Mouse (Mus musculus) left cerebral cortex, postnatal 4 days (tissue): Measurements from ENCODE around the gene Gm13305. TPM values are rescaled to one million over a fixed set of nuclear protein-coding genes. Genes with fewer than 3 reads are reported as not detected.
"Not testable (repeated sequence)": the region's sequence is repeated elsewhere in the genome, so short reads cannot be mapped to it uniquely, and the experiment has no call there.

Experiments
- DNase-seq: peaks from one replicate; pipeline ENCODE4 v3.0.0-alpha.2; 2022
- intact Hi-C: fragments of 180-260 bp; cut with DNase I; formaldehyde crosslinking; loops from one replicate; pipeline ENCODE4 v1.15.1; 2025
- total RNA-seq, 2 experiments: library from RNA; stranded (reverse); gene quantifications; 2 replicates each; pipeline ENCODE4 v1.2.3; 2021

Gene Gm13305
- 1 to 10 TPM in 1 of 2 experiments, under 1 TPM in 1; 0.72 to 1.1 TPM for total RNA-seq

DNA sequence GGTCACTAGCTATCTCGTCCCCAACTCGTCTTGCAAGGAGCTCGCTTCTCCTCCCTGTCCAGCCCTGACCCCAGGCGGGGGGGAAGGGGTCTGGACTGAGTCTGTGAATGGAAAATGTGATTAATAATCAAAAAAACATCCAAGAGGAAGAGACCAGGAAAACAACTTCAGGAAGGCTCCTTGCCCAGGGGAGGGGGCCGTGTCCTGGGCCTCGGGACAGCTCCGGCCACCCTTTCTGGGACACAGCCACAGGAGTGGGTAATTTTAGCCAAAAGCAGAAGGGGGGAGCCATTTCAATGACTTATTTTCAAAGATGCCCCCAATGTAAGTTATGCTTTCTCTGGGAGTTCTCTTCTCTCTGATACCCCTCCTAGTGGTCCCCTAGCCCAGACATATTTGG lies at the start of gene Gm13305:
Gene Gm13305 (minus strand): TSS at position 101 of the 400 bp plus-strand sequence.
- intact Hi-C loops, DNase-seq: not testable (repeated sequence)

DNA sequence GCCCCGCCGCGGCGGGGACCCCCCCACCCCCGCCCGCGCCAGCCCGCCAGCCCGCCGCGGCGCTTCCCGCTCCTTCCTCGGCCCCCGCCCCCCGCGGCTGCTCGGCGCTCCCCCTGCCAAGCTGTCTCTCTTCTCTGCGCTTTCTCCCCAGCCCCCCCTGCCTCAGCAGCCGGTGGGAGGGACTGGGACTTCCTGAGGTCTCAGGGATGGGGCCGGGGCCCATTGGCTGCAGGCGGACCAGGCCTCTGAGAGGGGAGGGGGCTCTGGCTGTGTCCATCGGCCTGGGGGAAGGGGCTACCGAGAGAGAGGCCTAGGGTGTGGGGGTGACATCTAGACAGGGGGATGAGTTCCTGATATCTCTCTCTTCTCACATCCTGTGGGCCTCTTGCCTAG lies 16.6 kb upstream of the Gm13305 start:
- intact Hi-C loops, DNase-seq: not testable (repeated sequence)

DNA sequence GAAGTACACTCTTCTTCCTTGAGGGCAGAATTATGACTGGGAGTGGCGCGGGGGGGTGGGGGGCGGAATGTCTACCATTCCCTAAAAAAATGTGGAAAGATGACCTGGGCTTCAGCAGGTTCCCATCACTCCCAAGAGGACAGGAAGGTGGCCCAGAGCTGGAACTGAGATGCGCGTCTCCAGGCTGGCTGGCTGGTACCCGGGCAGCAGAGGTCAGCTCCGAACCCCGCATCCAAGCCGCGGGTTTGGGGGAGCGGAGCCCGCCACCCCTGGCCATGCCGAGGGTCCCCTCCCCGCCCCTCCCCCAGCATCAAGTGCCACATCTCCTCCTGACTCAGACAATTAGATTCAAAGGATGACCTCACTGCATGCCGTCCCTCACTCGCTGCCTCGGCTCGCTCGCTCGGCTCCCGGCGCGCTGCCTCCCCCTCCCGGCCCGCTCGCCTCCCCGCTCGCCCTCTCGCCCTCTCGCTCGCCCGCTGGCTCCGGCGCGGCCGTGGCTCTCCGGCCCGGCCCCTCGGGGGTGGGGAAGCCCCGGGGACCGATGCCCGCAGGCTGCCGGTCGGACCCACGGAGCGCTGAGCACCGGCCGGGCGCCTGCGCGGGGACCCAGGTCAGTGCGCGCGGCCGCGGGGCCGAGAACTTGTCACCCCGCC lies 16.0 kb upstream of the Gm13305 start:
- DNase-seq, intact Hi-C loops: not testable (repeated sequence)

DNA sequence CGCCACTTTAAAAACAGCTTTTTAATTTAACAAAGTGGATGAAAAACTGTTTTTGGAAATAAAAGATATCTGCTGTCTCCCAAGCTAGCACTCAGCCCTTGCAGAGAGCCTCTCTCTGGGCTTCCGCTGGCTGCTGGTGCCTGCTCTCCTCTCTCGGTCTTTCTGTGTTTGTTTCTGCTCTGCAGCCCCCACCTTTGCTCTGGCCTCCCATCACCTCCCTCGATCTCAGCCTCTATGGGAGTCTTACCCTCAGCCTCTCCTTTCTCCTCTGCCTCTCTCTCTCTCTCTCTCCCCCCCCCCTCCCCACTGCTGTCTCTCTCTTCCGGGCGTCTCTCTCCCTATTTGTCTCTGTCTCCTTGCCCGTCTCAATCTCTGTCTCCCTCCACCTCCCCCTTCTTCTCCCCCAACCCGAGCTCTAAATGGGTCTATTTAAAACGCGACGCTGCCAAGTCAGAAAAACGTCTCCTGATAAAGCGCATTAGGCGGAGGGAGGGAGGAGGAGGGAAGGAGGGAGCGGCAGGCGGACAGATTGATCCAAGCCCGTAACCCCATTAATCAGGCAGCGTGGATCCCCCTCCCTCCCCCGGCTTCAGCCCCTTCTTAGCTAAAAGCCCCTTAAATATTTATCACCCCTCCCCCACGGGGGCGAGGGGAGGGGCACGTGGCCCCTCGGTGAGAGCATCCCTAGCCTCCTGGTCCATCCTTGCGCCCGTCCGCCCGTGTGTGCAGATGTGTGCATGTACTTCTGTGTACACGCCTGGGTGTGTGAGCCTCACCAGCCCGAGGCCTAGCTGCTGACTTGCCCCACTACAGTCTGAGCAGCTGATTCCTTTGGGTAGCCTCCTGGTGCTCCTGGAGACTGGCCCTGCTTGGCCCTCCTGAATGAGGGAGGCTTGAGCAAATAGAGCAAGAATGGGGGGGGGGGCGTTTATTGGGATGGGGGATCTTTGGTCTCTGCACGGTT lies 15.1 kb upstream of the Gm13305 start:
- DNase-seq, intact Hi-C loops: not testable (repeated sequence)

DNA sequence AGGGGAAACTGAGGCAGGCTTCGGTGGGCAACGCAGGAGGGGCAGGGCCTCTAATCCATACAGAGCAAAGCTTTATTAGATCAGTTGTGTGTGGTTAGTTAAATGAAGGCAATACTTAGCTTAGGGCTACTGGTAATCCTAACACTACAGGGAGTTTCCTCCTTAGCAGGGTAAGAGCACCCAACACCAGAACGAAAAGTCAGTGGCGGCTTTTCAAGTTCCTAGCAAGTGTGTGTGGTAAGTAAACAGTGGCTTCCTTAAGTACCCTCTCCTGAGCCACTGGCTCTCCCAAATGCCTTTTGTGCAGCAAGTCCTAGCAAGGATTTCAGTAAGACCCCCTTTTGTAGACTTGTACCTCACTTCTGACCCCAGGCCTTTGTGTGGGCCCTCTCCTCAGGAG lies 9.8 kb upstream of the Gm13305 start:
- DNase-seq, intact Hi-C loops: not testable (repeated sequence)

DNA sequence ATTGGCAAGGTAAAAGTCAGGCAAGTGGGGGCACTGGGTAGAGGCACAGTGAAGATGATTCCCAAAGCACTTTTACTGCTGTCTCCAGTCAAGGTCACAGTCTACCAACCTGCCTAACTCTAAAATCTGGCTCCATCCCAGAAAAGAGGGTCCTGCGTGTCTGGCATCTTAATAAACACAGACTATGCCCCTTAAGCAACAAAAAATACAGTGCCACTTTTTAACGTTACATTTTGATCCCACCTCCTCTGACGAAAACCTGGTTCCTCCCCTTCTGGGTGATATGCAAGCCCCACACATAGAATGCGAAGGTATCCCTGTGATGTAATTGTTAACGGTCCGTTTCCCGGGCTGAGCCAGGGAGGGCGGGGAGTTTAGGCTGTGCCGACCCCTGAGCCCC lies 15.3 kb downstream of the Gm13305 start, which contains the start of gene Gm13306:
Gene Gm13306 (plus strand): TSS at position 301 of the 400 bp plus-strand sequence.
- intact Hi-C loops, DNase-seq: not testable (repeated sequence)

DNA sequence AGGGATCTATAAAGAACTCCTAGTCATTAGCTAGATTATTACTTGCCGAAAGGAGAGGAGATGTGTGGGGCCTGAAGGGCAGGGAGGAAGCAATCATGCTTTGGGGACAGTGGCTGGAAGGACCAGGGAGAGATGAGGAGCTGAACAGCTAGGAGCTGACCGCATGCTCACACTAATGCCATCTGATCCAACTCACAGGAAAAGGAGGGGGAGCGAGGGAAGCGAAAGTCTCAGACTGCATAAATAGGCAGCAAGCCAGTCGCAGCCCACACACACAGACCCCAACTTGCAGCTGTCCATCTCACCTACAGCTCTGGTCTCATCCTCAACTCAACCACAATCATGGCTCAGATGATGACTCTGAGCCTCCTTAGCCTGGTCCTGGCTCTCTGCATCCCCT lies 53.9 kb downstream of the Gm13305 start, which contains the start of gene Gm13304:
Gene Gm13304 (plus strand): TSS at position 301 of the 400 bp plus-strand sequence.
- intact Hi-C loops, DNase-seq: not testable (repeated sequence)

Other genes starting within 250 kb of the Gm13305 start
- 10 to 100 TPM; 43.5 to 46.2 TPM for gene Gm20878, start 227.0 kb downstream of the Gm13305 start, total RNA-seq
- gene Fam205a4, start 202.5 kb downstream of the Gm13305 start, total RNA-seq: 1 to 10 TPM; 3.9 to 4.0 TPM
- gene Gm21093, start 133.9 kb downstream of the Gm13305 start, total RNA-seq: 1 to 10 TPM; 4.4 to 7.4 TPM
- gene Gm3893, start 77.4 kb downstream of the Gm13305 start, total RNA-seq: not detected
- gene Gm13304, start 53.8 kb downstream of the Gm13305 start, total RNA-seq: 1 to 10 TPM in 1 of 2 experiments, not detected in 1; 7.7 TPM
- 10 to 100 TPM; 19.8 to 24.4 TPM for gene Gm13306, start 15.2 kb downstream of the Gm13305 start, total RNA-seq
- 1 to 10 TPM; 6.6 to 7.0 TPM for gene Gm10600, start 72.0 kb upstream of the Gm13305 start, total RNA-seq
- gene Ccl21b, start 87.2 kb upstream of the Gm13305 start, total RNA-seq: not detected
- not detected for gene Gm21953, start 125.7 kb upstream of the Gm13305 start, total RNA-seq
- under 1 TPM in 1 of 2 experiments, not detected in 1; 0.08 TPM for gene Fam205a3, start 149.7 kb upstream of the Gm13305 start, total RNA-seq